In the genomic region with DNA sequence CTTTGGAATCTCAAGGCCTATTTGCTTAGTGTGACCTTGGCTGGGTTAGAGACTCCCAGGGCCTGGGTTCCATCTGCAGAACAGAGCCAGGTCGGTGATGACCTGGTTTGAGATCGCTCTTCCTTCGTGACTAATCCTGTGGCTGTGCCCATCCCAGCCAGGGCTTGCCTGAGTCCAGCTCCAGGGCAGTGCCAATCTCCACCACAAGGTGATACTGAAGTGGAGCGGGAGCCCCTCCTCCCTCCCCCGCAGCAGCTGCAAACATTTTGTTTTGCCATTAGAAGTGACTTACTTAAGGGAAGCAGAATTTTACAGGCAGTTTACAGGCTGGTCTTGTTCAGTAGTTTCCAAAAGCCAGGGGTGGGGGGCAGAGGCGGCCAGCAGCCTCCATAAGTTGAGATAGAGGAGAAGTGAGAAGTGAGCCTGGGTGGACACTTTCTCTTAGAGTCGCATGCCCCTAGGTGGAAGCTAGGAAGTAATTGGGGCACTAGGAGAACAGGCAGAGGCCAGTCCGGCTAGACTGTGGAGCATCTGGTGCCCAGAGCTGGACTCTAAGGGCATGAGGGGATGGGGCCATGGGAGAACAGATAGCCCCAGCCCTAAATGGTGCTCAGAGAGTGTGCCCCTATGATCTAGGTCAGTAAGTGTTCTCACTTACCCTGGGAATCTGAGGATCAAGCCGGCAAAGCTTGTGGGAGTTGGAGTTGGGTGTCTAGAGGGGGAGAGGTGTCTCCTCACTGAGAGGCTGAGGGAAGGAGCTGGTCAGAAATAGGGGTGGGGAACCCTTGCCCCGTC, we compare ENCODE assay signal across 16 mouse cellular contexts. TPM values are rescaled to one million over a fixed set of nuclear protein-coding genes. Genes with fewer than 3 reads are reported as not detected.
DNase-seq lines count a peak whose midpoint lies in the region; ATAC-seq and TF ChIP-seq lines count a peak whose summit lies in the region.
"Had no signal": no experiment of that assay in that cellular context is flagged by ENCODE, and none has a peak within 500 bp of the region (broad histone marks: within the 10 kb centered on the region; RNA-seq: fewer than 3 reads in every experiment).

No protein-coding gene starts in this region.

- 44% methylated on average over 10 of the region's 10 CpGs for WGBS in intestine, postnatal 0 days
- WGBS in intestine, embryonic 15.5 days = 20% methylated on average over 10 of the region's 10 CpGs
- 15% methylated on average over 10 of the region's 10 CpGs for WGBS in hindbrain, postnatal 0 days
- WGBS in forebrain, embryonic 10.5 days = 9% methylated on average over 10 of the region's 10 CpGs

- no peak overlapping the region for H3K27ac ChIP-seq in intestine, postnatal 0 days (ENCODE audit: low read depth, low read length)
- no peak overlapping the region for H3K27ac ChIP-seq in intestine, embryonic 15.5 days
- no peak overlapping the region for H3K27ac ChIP-seq in hindbrain, postnatal 0 days
- H3K27ac ChIP-seq in forebrain, embryonic 10.5 days = no peak overlapping the region
- H3K27ac ChIP-seq: forebrain, embryonic 12.5 days; lung, embryonic 15.5 days; midbrain, embryonic 12.5 days had no signal

- no peak for ATAC-seq in intestine, postnatal 0 days
- ATAC-seq in intestine, embryonic 15.5 days = no peak
- no peak for ATAC-seq in hindbrain, postnatal 0 days
- ATAC-seq: activated CD4-positive, CD25-positive, alpha-beta regulatory T cell, adult 4 months had no signal

- H3K27me3 ChIP-seq in intestine, postnatal 0 days (replicated peaks; ENCODE audit: control insufficient read depth, insufficient read depth, low read length) = peaks cover 45% of the 10 kb centered on the region
- peaks cover 65% of the 10 kb centered on the region for H3K27me3 ChIP-seq in intestine, embryonic 15.5 days (replicated peaks)
- H3K27me3 ChIP-seq in hindbrain, postnatal 0 days (ENCODE audit: insufficient read depth, low read length) = peaks cover 51% of the 10 kb centered on the region
- H3K27me3 ChIP-seq in forebrain, embryonic 10.5 days (ENCODE audit: poor library complexity, severe bottlenecking) = peaks cover 96% of the 10 kb centered on the region

- no peaks in the 10 kb centered on the region for H3K4me1 ChIP-seq in intestine, postnatal 0 days (replicated peaks; ENCODE audit: control insufficient read depth, insufficient read depth, low read length)
- H3K4me1 ChIP-seq in intestine, embryonic 15.5 days (replicated peaks) = peaks cover 19% of the 10 kb centered on the region
- no peaks in the 10 kb centered on the region for H3K4me1 ChIP-seq in hindbrain, postnatal 0 days (ENCODE audit: insufficient read depth, low read length)
- H3K4me1 ChIP-seq in forebrain, embryonic 10.5 days = peaks cover 24% of the 10 kb centered on the region

- H3K36me3 ChIP-seq in intestine, postnatal 0 days (ENCODE audit: control insufficient read depth, insufficient read depth) = no peaks in the 10 kb centered on the region
- H3K36me3 ChIP-seq in intestine, embryonic 15.5 days = no peaks in the 10 kb centered on the region
- no peaks in the 10 kb centered on the region for H3K36me3 ChIP-seq in hindbrain, postnatal 0 days (ENCODE audit: insufficient read depth, low read length)
- no peaks in the 10 kb centered on the region for H3K36me3 ChIP-seq in forebrain, embryonic 10.5 days (replicated peaks)
- H3K36me3 ChIP-seq: forebrain, embryonic 12.5 days; lung, embryonic 15.5 days; midbrain, embryonic 12.5 days had no signal

- H3K4me2 ChIP-seq in intestine, postnatal 0 days (replicated peaks; ENCODE audit: low read depth) = no peak overlapping the region
- no peak overlapping the region; the same call in 1 of the 2 replicates for H3K4me2 ChIP-seq in intestine, embryonic 15.5 days (replicated peaks)
- H3K4me2 ChIP-seq in hindbrain, postnatal 0 days (ENCODE audit: low read depth, low read length) = no peak overlapping the region
- H3K4me2 ChIP-seq: forebrain, embryonic 12.5 days; lung, embryonic 15.5 days had no signal

- DNase-seq in urinary bladder, postnatal 25 days (ENCODE audit: low spot score) = peak; percentile 24
- DNase-seq in urinary bladder, postnatal 36 days (ENCODE audit: low spot score in 2 of 2) = no peak
- DNase-seq in hindbrain, postnatal 0 days (ENCODE audit: low spot score) = no peak
- DNase-seq in B cell, adult 2 months = no peak
- DNase-seq in forebrain, embryonic 10.5 days (ENCODE audit: extremely low spot score, low spot score) = no peak
- DNase-seq: cerebellum, postnatal 25 days; gastrocnemius, postnatal 10 days; heart, postnatal 4 days; spleen, adult 18-20 months had no signal

- no peak overlapping the region for H3K4me3 ChIP-seq in intestine, postnatal 0 days (ENCODE audit: low read depth, low read length)
- no peak overlapping the region for H3K4me3 ChIP-seq in intestine, embryonic 15.5 days (replicated peaks)
- H3K4me3 ChIP-seq in hindbrain, postnatal 0 days (ENCODE audit: low read length) = no peak overlapping the region
- H3K4me3 ChIP-seq in forebrain, embryonic 10.5 days = no peak overlapping the region
- H3K4me3 ChIP-seq: forebrain, embryonic 12.5 days; lung, embryonic 15.5 days had no signal

- no peaks in the 10 kb centered on the region for H3K9me3 ChIP-seq in intestine, postnatal 0 days (ENCODE audit: control insufficient read depth)
- no peaks in the 10 kb centered on the region for H3K9me3 ChIP-seq in intestine, embryonic 15.5 days
- no peaks in the 10 kb centered on the region for H3K9me3 ChIP-seq in hindbrain, postnatal 0 days (ENCODE audit: low read length)
- no peaks in the 10 kb centered on the region for H3K9me3 ChIP-seq in forebrain, embryonic 10.5 days
- H3K9me3 ChIP-seq: forebrain, embryonic 12.5 days; lung, embryonic 15.5 days; midbrain, embryonic 12.5 days had no signal

- H3K9ac ChIP-seq in intestine, postnatal 0 days (ENCODE audit: low read depth, low read length) = no peak overlapping the region
- no peak overlapping the region for H3K9ac ChIP-seq in intestine, embryonic 15.5 days
- H3K9ac ChIP-seq in hindbrain, postnatal 0 days (replicated peaks; ENCODE audit: low read length) = no peak overlapping the region
- H3K9ac ChIP-seq: forebrain, embryonic 12.5 days; lung, embryonic 15.5 days; midbrain, embryonic 12.5 days had no signal

- TF ChIP-seq CTCF in intestine, postnatal 0 days (IDR thresholded peaks at IDR 0.05; ENCODE audit: low read depth) = peak; percentile 51
- TF ChIP-seq CTCF in hindbrain, postnatal 0 days (IDR thresholded peaks at IDR 0.05; ENCODE audit: low read depth) = peak; percentile 47

RNA-seq across cellular contexts. Expression of a gene that starts 11.6 kb away (rescaled TPM):
- polyA plus RNA-seq in intestine, postnatal 0 days (2015; fragmentation: Nextera tagmentation; extraction: Ambion mirVana) = 5.9 and 8.2 TPM in 2 replicates
- polyA plus RNA-seq in intestine, embryonic 15.5 days (2015; fragmentation: Nextera tagmentation; extraction: Ambion mirVana) = 15.2 and 18.4 TPM in 2 replicates
- 0.63 TPM in 1 of 2 replicates, not detected in the other for total RNA-seq in hindbrain, postnatal 0 days (2014; rRNA removed)
- polyA plus RNA-seq in hindbrain, postnatal 0 days (2015; fragmentation: Nextera tagmentation; extraction: Ambion mirVana) = not detected in 2 replicates
- polyA plus RNA-seq in forebrain, embryonic 10.5 days (2016; fragmentation: Nextera tagmentation; extraction: Ambion mirVana) = 1.7 and 3.2 TPM in 2 replicates
- total RNA-seq: heart, postnatal 4 days; left cerebral cortex, postnatal 14 days had no signal
- polyA plus RNA-seq: activated CD4-positive, CD25-positive, alpha-beta regulatory T cell, adult 4 months had no signal

RNA-seq across cellular contexts. Expression of a gene that starts 40.0 kb away (rescaled TPM):
- polyA plus RNA-seq in intestine, postnatal 0 days (2015; fragmentation: Nextera tagmentation; extraction: Ambion mirVana) = 0.14 and 0.22 TPM in 2 replicates
- polyA plus RNA-seq in intestine, embryonic 15.5 days (2015; fragmentation: Nextera tagmentation; extraction: Ambion mirVana) = not detected in 2 replicates
- not detected in 2 replicates for total RNA-seq in hindbrain, postnatal 0 days (2014; rRNA removed)
- polyA plus RNA-seq in hindbrain, postnatal 0 days (2015; fragmentation: Nextera tagmentation; extraction: Ambion mirVana) = 0.26 and 0.43 TPM in 2 replicates
- 0.11 TPM in 2 replicates for polyA plus RNA-seq in forebrain, embryonic 10.5 days (2016; fragmentation: Nextera tagmentation; extraction: Ambion mirVana)
- polyA plus RNA-seq: forebrain, embryonic 12.5 days; lung, embryonic 15.5 days had no signal
